Mouse (Mus musculus) intestine, postnatal 0 days (tissue): Measurements from ENCODE around the gene Has3. TPM values are rescaled to one million over a fixed set of nuclear protein-coding genes. Genes with fewer than 3 reads are reported as not detected.

Experiments
- ATAC-seq: fragments of 200-750 bp; cut with Nextera tagmentation; 2 replicates; pipeline ENCODE4 v1.8.0; 2017; ENCODE audit warnings: mild to moderate bottlenecking, moderate TSS enrichment, moderate library complexity
- H3K27ac ChIP-seq: fragments of 300-500 bp; sonication (generic); 2 replicates; pipeline ENCODE4 v1.5.1; 2014; ENCODE audit warnings: mild to moderate bottlenecking, low read depth, low read length, moderate library complexity
- H3K27me3 ChIP-seq: fragments of 300-500 bp; sonication (generic); replicated peaks from 2 replicates; pipeline ENCODE4 v1.6.1; 2014; ENCODE audit warnings: low read length, mixed read lengths; ENCODE audit not compliant: control insufficient read depth, insufficient read depth
- H3K36me3 ChIP-seq: fragments of 300-500 bp; sonication (generic); 2 replicates; pipeline ENCODE4 v1.6.1; 2014; ENCODE audit warnings: mild to moderate bottlenecking, moderate library complexity; ENCODE audit not compliant: control insufficient read depth, insufficient read depth
- H3K4me1 ChIP-seq: fragments of 300-500 bp; sonication (generic); replicated peaks from 2 replicates; pipeline ENCODE4 v1.6.1; 2014; ENCODE audit warnings: antibody characterized with exemption, low read length, mixed read lengths; ENCODE audit not compliant: control insufficient read depth, insufficient read depth
- H3K4me2 ChIP-seq: fragments of 300-500 bp; sonication (generic); replicated peaks from 2 replicates; pipeline ENCODE4 v1.6.1; 2014; ENCODE audit warnings: low read depth, mild to moderate bottlenecking, moderate library complexity
- H3K4me3 ChIP-seq: fragments of 300-500 bp; sonication (generic); 2 replicates; pipeline ENCODE4 v1.5.1; 2014; ENCODE audit warnings: low read depth, low read length
- H3K9ac ChIP-seq: fragments of 300-500 bp; sonication (generic); 2 replicates; pipeline ENCODE4 v1.6.1; 2014; ENCODE audit warnings: mild to moderate bottlenecking, low read depth, low read length
- H3K9me3 ChIP-seq: fragments of 300-500 bp; sonication (generic); 2 replicates; pipeline ENCODE4 v1.6.1; 2016; ENCODE audit warnings: mixed run types; ENCODE audit not compliant: control insufficient read depth
- CTCF ChIP-seq: sonication (generic); IDR thresholded peaks from 2 replicates; pipeline ENCODE4 v1.5.1; 2016; ENCODE audit warnings: low read depth, mild to moderate bottlenecking, control low read depth, antibody characterized with exemption, moderate library complexity
- WGBS: fragments of 180-500 bp; shearing (Covaris S2); extraction: QIAGEN DNeasy Blood & Tissue Kit; methylation state at CpG from one replicate; pipeline ENCODE4 v1.1.7; 2014; 5-methylcytosine and 5-hydroxymethylcytosine counted together
- polyA plus RNA-seq: library from polyadenylated mRNA; unstranded; fragments of >200 nt; fragmentation: Nextera tagmentation; extraction: Ambion mirVana; gene quantifications from 2 replicates; pipeline ENCODE4 v1.2.1, GENCODE M21; 2015

Gene Has3
- polyA plus RNA-seq, 1 experiment from 2014 or later = 0.07 TPM

GRCm38 (mm10) chr8:106838803-106839202 lies 31.2 kb upstream of the Has3 start:
- Histone ChIP-seq H3K4me3 (no peak overlapping the region), H3K27me3 (no peaks in the 10 kb centered on the region), H3K9ac (no peak overlapping the region), H3K9me3 (no peaks in the 10 kb centered on the region), H3K4me2 (peak overlapping the region; percentile 21), H3K27ac (no peak overlapping the region), H3K4me1 (no peaks in the 10 kb centered on the region), H3K36me3 (no peaks in the 10 kb centered on the region)
- ATAC-seq = no peak
- WGBS = 35% methylated on average over 6 of the region's 6 CpGs
- TF ChIP-seq CTCF = no peak

GRCm38 (mm10) chr8:106839209-106840001 lies 30.6 kb upstream of the Has3 start:
- no peaks in the 10 kb centered on the region for H3K9me3 ChIP-seq
- ATAC-seq = peak; percentile 59
- no peak for TF ChIP-seq CTCF
- no peak overlapping the region for H3K9ac ChIP-seq
- no peaks in the 10 kb centered on the region for H3K27me3 ChIP-seq
- no peak overlapping the region; the same call in 1 of the 2 replicates for H3K27ac ChIP-seq
- 42% methylated on average over 11 of the region's 11 CpGs for WGBS
- H3K4me3 ChIP-seq = no peak overlapping the region
- H3K4me1 ChIP-seq = no peaks in the 10 kb centered on the region
- no peaks in the 10 kb centered on the region for H3K36me3 ChIP-seq
- H3K4me2 ChIP-seq = peak overlapping the region; percentile 21

- H3K4me1 ChIP-seq = no peaks in the 10 kb centered on the region
- no peaks in the 10 kb centered on the region for H3K9me3 ChIP-seq
- H3K9ac ChIP-seq = no peak overlapping the region
- H3K4me3 ChIP-seq = no peak overlapping the region
- H3K4me2 ChIP-seq = no peak overlapping the region
- no peaks in the 10 kb centered on the region for H3K36me3 ChIP-seq
- no peak for ATAC-seq
- H3K27ac ChIP-seq = no peak overlapping the region
- H3K27me3 ChIP-seq = no peaks in the 10 kb centered on the region
- TF ChIP-seq CTCF = no peak
- 78% methylated on average over 10 of the region's 10 CpGs for WGBS
Observed at GRCm38 (mm10) chr8:106850034-106850433, 20.0 kb upstream of the Has3 start.

- 50% methylated on average over 8 of the region's 8 CpGs for WGBS
- Histone ChIP-seq H3K9ac (no peak overlapping the region), H3K9me3 (no peaks in the 10 kb centered on the region), H3K27ac (no peak overlapping the region), H3K36me3 (no peaks in the 10 kb centered on the region), H3K4me3 (no peak overlapping the region), H3K4me2 (no peak overlapping the region), H3K4me1 (no peaks in the 10 kb centered on the region), H3K27me3 (no peaks in the 10 kb centered on the region)
- ATAC-seq = no peak
- peak; percentile 23; the same call in 1 of the 2 replicates for TF ChIP-seq CTCF
Observed at GRCm38 (mm10) chr8:106854534-106855241, 15.4 kb upstream of the Has3 start.

- Histone ChIP-seq H3K4me3 (no peak overlapping the region), H3K9ac (no peak overlapping the region), H3K27me3 (no peaks in the 10 kb centered on the region), H3K4me2 (no peak overlapping the region), H3K4me1 (no peaks in the 10 kb centered on the region), H3K36me3 (no peaks in the 10 kb centered on the region), H3K27ac (no peak overlapping the region), H3K9me3 (no peaks in the 10 kb centered on the region)
- no peak for TF ChIP-seq CTCF
- no peak for ATAC-seq
- 70% methylated on average over 3 of the region's 3 CpGs for WGBS
Observed at GRCm38 (mm10) chr8:106855242-106855562, 14.8 kb upstream of the Has3 start.

GRCm38 (mm10) chr8:106862845-106863244 lies 7.2 kb upstream of the Has3 start:
- Histone ChIP-seq H3K9ac (no peak overlapping the region), H3K4me3 (no peak overlapping the region), H3K36me3 (no peaks in the 10 kb centered on the region), H3K9me3 (no peaks in the 10 kb centered on the region), H3K27ac (no peak overlapping the region), H3K4me1 (no peaks in the 10 kb centered on the region), H3K27me3 (no peaks in the 10 kb centered on the region), H3K4me2 (no peak overlapping the region)
- TF ChIP-seq CTCF = no peak
- ATAC-seq = no peak
- WGBS = 69% methylated on average over 10 of the region's 10 CpGs
